Mouse (Mus musculus) B cell, adult (primary cell): ENCODE data around the gene Xkrx. TPM values are rescaled to one million over a fixed set of nuclear protein-coding genes. Genes with fewer than 3 reads are reported as not detected.

ENCODE experiments used
- total RNA-seq: library from RNA; stranded (reverse); gene quantifications from 4 replicates; pipeline ENCODE4 v1.2.4, GENCODE M21; 2023; ENCODE audit not compliant: inconsistent age

Xkrx gene
- 22.8 to 27.5 TPM (median 25.5 TPM) in 4 replicates for total RNA-seq

GRCm38 (mm10) chrX:134162043-134162720 is at the start of gene Xkrx:
TSS of gene Xkrx (minus strand) at chrX:134162076.

GRCm38 (mm10) chrX:134187201-134187600 is 25.3 kb upstream of the Xkrx start, which contains the start of gene Arl13a:
TSS of gene Arl13a (plus strand) at chrX:134187501.

Other genes starting within 250 kb of the Xkrx start
- gene Sytl4, start 180.3 kb downstream of the Xkrx start, total RNA-seq: 0.51 TPM in 1 of 4 replicates, not detected in the others
- 43.6 to 59.2 TPM (median 51.1 TPM) in 4 replicates for gene Cstf2, start 102.9 kb downstream of the Xkrx start, total RNA-seq
- not detected in 4 replicates for gene Arl13a, start 25.4 kb upstream of the Xkrx start, total RNA-seq
- 0.70 to 3.5 TPM (median 2.6 TPM) in 4 replicates for gene Nox1, start 59.9 kb upstream of the Xkrx start, total RNA-seq
- gene Trmt2b, start 114.9 kb upstream of the Xkrx start, total RNA-seq: 21.9 to 29.5 TPM (median 27.0 TPM) in 4 replicates
- not detected in 4 replicates for gene Tmem35a, start 133.1 kb upstream of the Xkrx start, total RNA-seq
- gene Cenpi, start 146.0 kb upstream of the Xkrx start, total RNA-seq: 1.4 to 2.8 TPM (median 2.3 TPM) in 4 replicates
- gene Drp2, start 242.5 kb upstream of the Xkrx start, total RNA-seq: not detected in 4 replicates